Mouse (Mus musculus): ENCODE measurements at regions not wholly inside any gene's neighbourhood (a gene's known extent, or its start where the extent isn't known, plus 50 kb on each side); places are given as distances from the start of the nearest gene placed in this dataset.

GRCm38 (mm10) chr13:71211363-71211762 lies 369.8 kb upstream of the Adamts16 start:
- TF ChIP-seq RAD21 (IDR thresholded peaks at IDR 0.05; ENCODE audit: low read depth, low read length), result no peak
- TF ChIP-seq CHD2 (IDR thresholded peaks at IDR 0.05; ENCODE audit: low read length), result no peak
- TF ChIP-seq ZC3H11A (IDR thresholded peaks at IDR 0.05; ENCODE audit: low read depth, low read length), result no peak
- TF ChIP-seq SIN3A (IDR thresholded peaks at IDR 0.05; ENCODE audit: low read length), result no peak
- TF ChIP-seq CTCF (IDR thresholded peaks at IDR 0.05 in 2 of 3, conservative IDR thresholded peaks at IDR 0.05 in 1 of 3; ENCODE audit: control insufficient read depth in 1 of 3, insufficient read depth in 1 of 3, low read depth in 2 of 3, low read length in 3 of 3, poor library complexity in 1 of 3, severe bottlenecking in 1 of 3), result no peak
- TF ChIP-seq GABPA (IDR thresholded peaks at IDR 0.05; ENCODE audit: low read depth, low read length), result no peak
- no peak for TF ChIP-seq POLR2A (IDR thresholded peaks at IDR 0.05; ENCODE audit: control insufficient read depth in 1 of 2, insufficient read depth in 1 of 2, low read depth in 1 of 2, low read length in 2 of 2, poor library complexity in 1 of 2)
- no peak for TF ChIP-seq MEF2A (IDR thresholded peaks at IDR 0.05; ENCODE audit: extremely low read depth, insufficient replicate concordance, low read depth, low read length, poor library complexity, severe bottlenecking)
